In the genomic region with DNA sequence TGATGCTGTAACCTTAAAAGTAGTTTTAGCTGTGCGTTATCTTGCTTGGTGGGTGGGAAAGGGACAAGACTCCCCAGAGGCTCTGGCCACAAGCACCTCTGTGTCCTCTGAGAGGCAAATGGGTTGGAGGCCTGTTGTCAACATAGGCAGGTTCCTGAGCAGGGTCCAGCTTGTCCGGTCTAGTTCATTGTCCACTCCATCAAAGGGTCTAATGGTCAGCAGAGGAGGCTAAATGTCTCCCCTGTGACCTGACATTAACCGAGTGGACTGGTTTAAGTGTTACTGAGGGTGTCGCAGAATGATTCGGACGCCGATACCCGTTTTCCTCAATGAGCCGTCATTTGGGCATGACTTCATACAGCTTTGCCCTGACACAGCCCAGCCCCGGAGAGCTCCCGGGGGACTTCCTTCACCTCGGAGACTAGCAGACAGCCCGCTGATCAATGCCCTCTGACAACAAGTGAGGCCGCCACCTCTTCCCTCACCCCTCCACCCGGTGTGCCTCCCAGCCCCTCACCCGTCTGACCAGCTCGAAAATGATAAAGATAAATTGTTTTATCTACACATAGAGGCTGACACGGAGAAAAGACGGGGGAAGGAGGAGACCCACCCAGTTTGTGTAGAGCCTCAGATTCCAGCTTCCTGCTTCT, we compare ENCODE assay signal across 10 mouse cellular contexts.
A peak's percentile ranks its signal among the peaks of the same experiment; 100 is the strongest.
DNase-seq lines count a peak whose midpoint lies in the region; ATAC-seq lines count a peak whose summit lies in the region.
"Had no signal": no experiment of that assay in that cellular context is flagged by ENCODE, and none has a peak within 500 bp of the region (broad histone marks: within the 10 kb centered on the region; RNA-seq: fewer than 3 reads in every experiment).

No protein-coding gene starts in this region.

- H3K27me3 ChIP-seq in heart, embryonic 16.5 days (ENCODE audit: control insufficient read depth, insufficient read depth, low read length): 0 out of 2 replicates have a peak, but pooled peaks cover 2% of the 10 kb centered on the region
- no peaks in the 10 kb centered on the region for H3K27me3 ChIP-seq in limb, embryonic 11.5 days (ENCODE audit: control insufficient read depth, insufficient read depth, low read length)

- H3K9me3 ChIP-seq in heart, embryonic 16.5 days (replicated peaks; ENCODE audit: control insufficient read depth, low read length): no peaks in the 10 kb centered on the region
- H3K9me3 ChIP-seq in limb, embryonic 11.5 days (ENCODE audit: control insufficient read depth, low read length): no peaks in the 10 kb centered on the region

- peak; percentile 18 for DNase-seq in left cerebral cortex, postnatal 4 days
- no peak for DNase-seq in left cerebral cortex, adult 9 months (ENCODE audit: low spot score in 2 of 2)
- no peak for DNase-seq in limb, embryonic 11.5 days (ENCODE audit: low spot score)
- DNase-seq in retina, postnatal 1 day: peak; percentile 42
- DNase-seq in urinary bladder, postnatal 25 days (ENCODE audit: low spot score): no peak
- DNase-seq in thymus, postnatal 14 days: no peak
- DNase-seq: cerebellum, adult 11 months; right cerebral cortex, postnatal 4 days had no signal

- H3K9ac ChIP-seq in heart, embryonic 16.5 days (ENCODE audit: low read length): no peak overlapping the region
- H3K9ac ChIP-seq in limb, embryonic 11.5 days (ENCODE audit: low read length): 0 out of 2 replicates have a peak overlapping the region, but pooled peaks have one; percentile 9

- H3K4me2 ChIP-seq in heart, embryonic 16.5 days (ENCODE audit: low read depth, low read length): peak overlapping the region; percentile 66
- peak overlapping the region; percentile 30; the same call in 1 of the 2 replicates for H3K4me2 ChIP-seq in limb, embryonic 11.5 days (ENCODE audit: low read depth, severe bottlenecking)

- no peak overlapping the region for H3K27ac ChIP-seq in heart, embryonic 16.5 days (ENCODE audit: low read length)
- H3K27ac ChIP-seq in limb, embryonic 11.5 days (replicated peaks; ENCODE audit: low read depth, low read length): no peak overlapping the region

- intact Hi-C loops in left cerebral cortex, postnatal 4 days (cut with DNase I): loop anchor here (5.0 kb wide), 1 partner anchor 456 kb away; no protein-coding TSS in a partner anchor

- H3K36me3 ChIP-seq in heart, embryonic 16.5 days (ENCODE audit: control insufficient read depth, insufficient read depth): no peaks in the 10 kb centered on the region
- no peaks in the 10 kb centered on the region for H3K36me3 ChIP-seq in limb, embryonic 11.5 days (ENCODE audit: control insufficient read depth, insufficient read depth, low read length)

- WGBS in heart, embryonic 16.5 days: 20% methylated on average over 19 of the region's 19 CpGs
- 25% methylated on average over 19 of the region's 19 CpGs for WGBS in limb, embryonic 11.5 days

- H3K4me3 ChIP-seq in heart, embryonic 16.5 days (ENCODE audit: low read length): peak overlapping the region; percentile 43
- H3K4me3 ChIP-seq in limb, embryonic 11.5 days (ENCODE audit: low read depth, low read length): no peak overlapping the region

- H3K4me1 ChIP-seq in heart, embryonic 16.5 days (ENCODE audit: control insufficient read depth, insufficient read depth, low read length): peaks cover 3% of the 10 kb centered on the region; the same call in 1 of the 2 replicates
- H3K4me1 ChIP-seq in limb, embryonic 11.5 days (ENCODE audit: control insufficient read depth, insufficient read depth, low read length): peaks cover 9% of the 10 kb centered on the region

- no peak for ATAC-seq in heart, embryonic 16.5 days (replicated peaks; ENCODE audit: extremely low read depth, insufficient read depth, low FRiP score)
- no peak for ATAC-seq in limb, embryonic 11.5 days (ENCODE audit: insufficient number of reproducible peaks, low FRiP score, low TSS enrichment, low read depth)
- ATAC-seq: Patski had no signal

Comparison
In these comparisons a context has a peak if more than half of its experiments do, and no peak if none do; other contexts are left out.
1. DNase-seq: peak in left cerebral cortex, postnatal 4 days (single experiment) and retina, postnatal 1 day (single experiment); none in left cerebral cortex, adult 9 months (0 of 2), limb, embryonic 11.5 days (single experiment), urinary bladder, postnatal 25 days (single experiment) and thymus, postnatal 14 days (single experiment).